Mouse (Mus musculus): Measurements from ENCODE around the gene Fam214a.

- TF ChIP-seq CTCF (IDR thresholded peaks at IDR 0.05; ENCODE audit: low read depth) (peak; percentile 87), EP300 (IDR thresholded peaks at IDR 0.05; ENCODE audit: low read depth) (no peak)
These were observed 47.7 kb upstream of the Fam214a start for GRCm38 (mm10) chr9:74904866-74905508.

Measured in heart, postnatal 0 days (tissue).